Mouse (Mus musculus) lung, embryonic 16.5 days (tissue): ENCODE results near the gene Gpm6a. TPM values are rescaled to one million over a fixed set of nuclear protein-coding genes. Genes with fewer than 3 reads are reported as not detected.
"Not testable (repeated sequence)": the region's sequence is repeated elsewhere in the genome, so short reads cannot be mapped to it uniquely, and the experiment has no call there.

Source experiments
- ATAC-seq: fragments of 200-750 bp; cut with Nextera tagmentation; 2 replicates; pipeline ENCODE4 v1.8.0; 2017; ENCODE audit warnings: low read depth, mild to moderate bottlenecking, moderate library complexity
- H3K27ac ChIP-seq: fragments of 300-500 bp; sonication (generic); 2 replicates; pipeline ENCODE4 v1.5.1; 2014; ENCODE audit warnings: mild to moderate bottlenecking, control low read depth, low read length
- H3K27me3 ChIP-seq: fragments of 300-500 bp; sonication (generic); 2 replicates; pipeline ENCODE4 v1.6.1; 2014; ENCODE audit warnings: low read depth, low read length, mixed read lengths; ENCODE audit not compliant: control insufficient read depth, insufficient read depth
- H3K36me3 ChIP-seq: fragments of 300-500 bp; sonication (generic); 2 replicates; pipeline ENCODE4 v1.6.1; 2014; ENCODE audit warnings: low read length; ENCODE audit not compliant: control insufficient read depth, insufficient read depth
- H3K4me1 ChIP-seq: fragments of 300-500 bp; sonication (generic); replicated peaks from 2 replicates; pipeline ENCODE4 v1.6.1; 2014; ENCODE audit warnings: low read length, mixed read lengths; ENCODE audit not compliant: control insufficient read depth, insufficient read depth
- H3K4me2 ChIP-seq: fragments of 300-500 bp; sonication (generic); 2 replicates; pipeline ENCODE4 v1.6.1; 2014; ENCODE audit warnings: low read depth, low read length, control low read depth
- H3K4me3 ChIP-seq: fragments of 300-500 bp; sonication (generic); 2 replicates; pipeline ENCODE4 v1.5.1; 2014; ENCODE audit warnings: mild to moderate bottlenecking, low read length, control low read depth
- H3K9ac ChIP-seq: fragments of 300-500 bp; sonication (generic); 2 replicates; pipeline ENCODE4 v1.6.1; 2014; ENCODE audit warnings: low read length, control low read depth
- H3K9me3 ChIP-seq: fragments of 300-500 bp; sonication (generic); 2 replicates; pipeline ENCODE4 v1.6.1; 2016; ENCODE audit warnings: low read length; ENCODE audit not compliant: control insufficient read depth
- WGBS: fragments of 180-500 bp; shearing (Covaris S2); extraction: QIAGEN DNeasy Blood & Tissue Kit; methylation state at CpG from one replicate; pipeline ENCODE4 v1.1.7; 2014; 5-methylcytosine and 5-hydroxymethylcytosine counted together
- polyA plus RNA-seq: library from polyadenylated mRNA; unstranded; fragments of >200 nt; fragmentation: Nextera tagmentation; extraction: Ambion mirVana; gene quantifications from 2 replicates; pipeline ENCODE4 v1.2.1, GENCODE M21; 2015

Gpm6a gene
- polyA plus RNA-seq, 1 experiment from 2014 or later = 15.9 TPM

- Histone ChIP-seq H3K4me2 (no peak overlapping the region), H3K36me3 (no peaks in the 10 kb centered on the region), H3K9ac (no peak overlapping the region), H3K27ac (no peak overlapping the region), H3K9me3 (no peaks in the 10 kb centered on the region), H3K4me1 (no peaks in the 10 kb centered on the region), H3K4me3 (no peak overlapping the region), H3K27me3 (no peaks in the 10 kb centered on the region)
- no peak for ATAC-seq
Observed at GRCm38 (mm10) chr8:55031099-55031498, 76.5 kb downstream of the Gpm6a start.

DNA sequence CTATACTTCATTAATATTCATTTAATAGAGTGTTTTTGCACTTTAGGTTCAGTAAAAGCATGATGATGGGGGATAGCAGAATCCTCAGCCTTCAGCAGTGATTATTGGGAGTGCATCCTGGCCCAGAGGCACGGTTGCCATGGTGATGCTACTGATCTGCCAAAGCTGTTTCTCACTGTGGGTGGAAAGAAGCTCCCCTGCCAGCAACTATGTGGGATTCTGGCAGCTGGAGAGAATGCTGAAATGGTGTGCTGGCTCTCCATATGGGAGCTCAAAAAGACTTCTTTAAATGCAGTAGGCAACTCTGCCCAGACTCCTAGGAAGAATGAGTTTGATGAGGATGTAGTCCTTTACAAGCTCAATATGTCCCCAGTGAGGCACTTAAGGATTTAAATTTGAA, 79.7 kb downstream of the Gpm6a start:
- H3K9ac ChIP-seq = no peak overlapping the region
- H3K4me3 ChIP-seq = no peak overlapping the region
- no peak overlapping the region for H3K27ac ChIP-seq
- H3K9me3 ChIP-seq = no peaks in the 10 kb centered on the region
- no peaks in the 10 kb centered on the region for H3K27me3 ChIP-seq
- H3K4me2 ChIP-seq = no peak overlapping the region
- ATAC-seq = no peak
- no peaks in the 10 kb centered on the region for H3K36me3 ChIP-seq
- WGBS = 8% methylated on average over 1 of the region's 1 CpGs
- H3K4me1 ChIP-seq = no peaks in the 10 kb centered on the region

DNA sequence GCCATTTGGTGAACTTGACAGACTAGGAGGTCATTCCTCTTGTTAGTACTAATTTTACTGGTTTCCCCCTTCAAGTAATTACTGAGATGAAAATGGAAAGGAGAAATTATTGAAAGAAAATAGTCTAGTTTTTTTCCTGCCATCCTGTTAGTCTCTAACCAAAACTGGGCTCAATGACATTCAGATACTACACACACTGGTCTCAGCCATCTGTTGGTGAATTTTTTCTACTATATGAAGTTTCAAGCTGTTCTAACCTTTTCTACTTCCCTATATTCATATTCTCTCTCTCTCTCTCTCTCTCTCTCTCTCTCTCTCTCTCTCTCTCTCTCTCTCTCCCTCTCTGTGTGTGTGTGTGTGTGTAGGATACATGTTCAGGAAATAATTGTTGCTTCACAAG, 80.8 kb downstream of the Gpm6a start:
- Histone ChIP-seq H3K36me3 (no peaks in the 10 kb centered on the region), H3K4me2 (no peak overlapping the region), H3K27me3 (no peaks in the 10 kb centered on the region), H3K9me3 (no peaks in the 10 kb centered on the region), H3K4me1 (no peaks in the 10 kb centered on the region), H3K4me3 (no peak overlapping the region), H3K9ac (no peak overlapping the region), H3K27ac (no peak overlapping the region)
- ATAC-seq = no peak

- no peak overlapping the region for H3K9ac ChIP-seq
- H3K4me2 ChIP-seq = no peak overlapping the region
- no peaks in the 10 kb centered on the region for H3K9me3 ChIP-seq
- ATAC-seq = no peak
- no peak overlapping the region for H3K4me3 ChIP-seq
- H3K36me3 ChIP-seq = no peaks in the 10 kb centered on the region
- 39% methylated on average over 1 of the region's 1 CpGs for WGBS
- H3K4me1 ChIP-seq = no peaks in the 10 kb centered on the region
- no peaks in the 10 kb centered on the region for H3K27me3 ChIP-seq
- H3K27ac ChIP-seq = no peak overlapping the region
Observed at GRCm38 (mm10) chr8:55042955-55043354, 88.3 kb downstream of the Gpm6a start.

DNA sequence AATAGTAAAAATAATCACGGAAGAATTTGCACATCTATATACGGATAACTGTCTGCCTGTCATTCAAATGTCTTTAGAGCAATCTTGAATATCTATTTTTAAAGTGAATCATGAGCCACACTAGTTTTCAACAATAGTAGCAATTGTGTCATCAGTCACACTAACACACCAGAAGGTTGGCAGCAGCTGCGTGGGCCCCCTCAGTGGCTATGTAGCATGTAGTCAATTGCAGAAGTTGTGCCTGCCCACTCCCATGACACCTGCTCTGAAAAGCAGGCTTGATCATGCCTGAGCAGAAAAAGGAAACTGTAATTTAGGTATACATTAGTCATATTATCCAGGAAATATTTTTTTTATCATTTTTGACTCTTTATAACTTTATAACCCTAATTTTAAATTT, 93.8 kb downstream of the Gpm6a start:
- no peak overlapping the region for H3K4me2 ChIP-seq
- H3K4me1 ChIP-seq = no peaks in the 10 kb centered on the region
- WGBS = 76% methylated on average over 3 of the region's 3 CpGs
- no peak overlapping the region for H3K4me3 ChIP-seq
- no peak overlapping the region for H3K9ac ChIP-seq
- H3K27ac ChIP-seq = no peak overlapping the region
- no peaks in the 10 kb centered on the region for H3K9me3 ChIP-seq
- H3K36me3 ChIP-seq = no peaks in the 10 kb centered on the region
- no peak for ATAC-seq
- no peaks in the 10 kb centered on the region for H3K27me3 ChIP-seq

GRCm38 (mm10) chr8:55049979-55050378, 95.3 kb downstream of the Gpm6a start:
- Histone ChIP-seq H3K4me2 (no peak overlapping the region), H3K4me3 (no peak overlapping the region), H3K9ac (no peak overlapping the region), H3K27ac (no peak overlapping the region), H3K27me3 (no peaks in the 10 kb centered on the region), H3K36me3 (no peaks in the 10 kb centered on the region), H3K9me3 (no peaks in the 10 kb centered on the region), H3K4me1 (no peaks in the 10 kb centered on the region)
- no peak for ATAC-seq
- 67% methylated on average over 4 of the region's 4 CpGs for WGBS

- H3K4me3 ChIP-seq, H3K4me2 ChIP-seq, H3K4me1 ChIP-seq, ATAC-seq, H3K36me3 ChIP-seq, H3K9ac ChIP-seq, H3K27ac ChIP-seq, H3K9me3 ChIP-seq, H3K27me3 ChIP-seq: not testable (repeated sequence)
- 93% methylated on average over 2 of the region's 2 CpGs for WGBS
Observed at GRCm38 (mm10) chr8:55068811-55069210, 114.2 kb downstream of the Gpm6a start.

GRCm38 (mm10) chr8:55073481-55073880, 118.8 kb downstream of the Gpm6a start:
- Histone ChIP-seq H3K36me3 (no peaks in the 10 kb centered on the region), H3K9ac (no peak overlapping the region), H3K4me1 (no peaks in the 10 kb centered on the region), H3K9me3 (no peaks in the 10 kb centered on the region), H3K4me2 (no peak overlapping the region), H3K27ac (no peak overlapping the region), H3K27me3 (no peaks in the 10 kb centered on the region), H3K4me3 (no peak overlapping the region)
- 90% methylated on average over 10 of the region's 10 CpGs for WGBS
- ATAC-seq = no peak

- no peak for ATAC-seq
- H3K4me3 ChIP-seq = no peak overlapping the region
- no peaks in the 10 kb centered on the region for H3K4me1 ChIP-seq
- no peaks in the 10 kb centered on the region for H3K27me3 ChIP-seq
- H3K4me2 ChIP-seq = no peak overlapping the region
- H3K36me3 ChIP-seq = no peaks in the 10 kb centered on the region
- no peak overlapping the region for H3K27ac ChIP-seq
- no peaks in the 10 kb centered on the region for H3K9me3 ChIP-seq
- no peak overlapping the region for H3K9ac ChIP-seq
Observed at GRCm38 (mm10) chr8:55102195-55102594, 147.6 kb downstream of the Gpm6a start.

- Histone ChIP-seq H3K4me2 (no peak overlapping the region), H3K4me3 (no peak overlapping the region), H3K4me1 (no peaks in the 10 kb centered on the region), H3K9ac (no peak overlapping the region), H3K36me3 (no peaks in the 10 kb centered on the region), H3K27me3 (no peaks in the 10 kb centered on the region), H3K9me3 (no peaks in the 10 kb centered on the region), H3K27ac (no peak overlapping the region)
- 52% methylated on average over 2 of the region's 2 CpGs for WGBS
- no peak for ATAC-seq
Observed at GRCm38 (mm10) chr8:55103065-55103464, 148.4 kb downstream of the Gpm6a start.
